Mouse (Mus musculus): Measurements from ENCODE around the gene Atp1a4.

The Atp1a4 gene

GRCm38 (mm10) chr1:172228209-172228608, 30.0 kb downstream of the Atp1a4 start:
- in situ Hi-C loops (cut with MboI; ENCODE audit: unreplicated experiment in 2 of 2), result no loop called here

- in situ Hi-C loops (cut with MboI; ENCODE audit: unreplicated experiment in 2 of 2), result loop anchor here in 1 of 2 experiments (5.0 kb wide), 1 partner anchor 71 kb away; no protein-coding TSS in a partner anchor
Measured at GRCm38 (mm10) chr1:172221297-172222063, 36.7 kb downstream of the Atp1a4 start.

- in situ Hi-C loops (cut with MboI; ENCODE audit: unreplicated experiment in 2 of 2), result loop anchor here in 1 of 2 experiments (5.0 kb wide), 1 partner anchor 72 kb away; no protein-coding TSS in a partner anchor
Measured at GRCm38 (mm10) chr1:172220414-172220813, 37.8 kb downstream of the Atp1a4 start.

- in situ Hi-C loops (cut with MboI; ENCODE audit: unreplicated experiment in 2 of 2), result loop anchor here (5.0 kb wide), 2 partner anchors 73 to 88 kb away; no protein-coding TSS in a partner anchor
Measured at GRCm38 (mm10) chr1:172219451-172220406, 38.5 kb downstream of the Atp1a4 start, which contains the start of gene Casq1. Casq1 (minus strand) TSS chr1:172219868.

- in situ Hi-C loops (cut with MboI; ENCODE audit: unreplicated experiment in 2 of 2), result loop anchor here in 1 of 2 experiments (5.0 kb wide), 1 partner anchor 89 kb away; no protein-coding TSS in a partner anchor
Measured at GRCm38 (mm10) chr1:172218164-172218910, 39.9 kb downstream of the Atp1a4 start.

- in situ Hi-C loops (cut with MboI; ENCODE audit: unreplicated experiment in 2 of 2), result loop anchor here in 1 of 2 experiments (5.0 kb wide), 1 partner anchor 90 kb away; no protein-coding TSS in a partner anchor
Measured at GRCm38 (mm10) chr1:172217148-172217547, 41.1 kb downstream of the Atp1a4 start.

GRCm38 (mm10) chr1:172214748-172215147, 43.5 kb downstream of the Atp1a4 start:
- in situ Hi-C loops (cut with MboI; ENCODE audit: unreplicated experiment in 2 of 2), result loop anchor here in 1 of 2 experiments (5.0 kb wide), 1 partner anchor 93 kb away; no protein-coding TSS in a partner anchor

GRCm38 (mm10) chr1:172213771-172214170, 44.4 kb downstream of the Atp1a4 start:
- in situ Hi-C loops (cut with MboI; ENCODE audit: unreplicated experiment in 2 of 2), result no loop called here

GRCm38 (mm10) chr1:172212776-172213175, 45.4 kb downstream of the Atp1a4 start:
- in situ Hi-C loops (cut with MboI; ENCODE audit: unreplicated experiment in 2 of 2), result no loop called here

- in situ Hi-C loops (cut with MboI; ENCODE audit: unreplicated experiment in 2 of 2), result no loop called here
Measured at GRCm38 (mm10) chr1:172207111-172207584, 51.1 kb downstream of the Atp1a4 start.

GRCm38 (mm10) chr1:172206141-172206917, 51.9 kb downstream of the Atp1a4 start, which contains the start of gene Pea15a:
Pea15a (minus strand) TSS chr1:172206804.
- in situ Hi-C loops (cut with MboI; ENCODE audit: unreplicated experiment in 2 of 2), result no loop called here

GRCm38 (mm10) chr1:172205741-172206087, 52.5 kb downstream of the Atp1a4 start:
- in situ Hi-C loops (cut with MboI; ENCODE audit: unreplicated experiment in 2 of 2), result no loop called here

GRCm38 (mm10) chr1:172204814-172205740, 53.1 kb downstream of the Atp1a4 start:
- in situ Hi-C loops (cut with MboI; ENCODE audit: unreplicated experiment in 2 of 2), result no loop called here

GRCm38 (mm10) chr1:172204033-172204813, 54.0 kb downstream of the Atp1a4 start:
- in situ Hi-C loops (cut with MboI; ENCODE audit: unreplicated experiment in 2 of 2), result no loop called here

GRCm38 (mm10) chr1:172203566-172203965, 54.6 kb downstream of the Atp1a4 start:
- in situ Hi-C loops (cut with MboI; ENCODE audit: unreplicated experiment in 2 of 2), result no loop called here

GRCm38 (mm10) chr1:172202894-172203522, 55.2 kb downstream of the Atp1a4 start:
- in situ Hi-C loops (cut with MboI; ENCODE audit: unreplicated experiment in 2 of 2), result no loop called here
